10 mouse cellular contexts compared by ENCODE assay signal in the genomic region with DNA sequence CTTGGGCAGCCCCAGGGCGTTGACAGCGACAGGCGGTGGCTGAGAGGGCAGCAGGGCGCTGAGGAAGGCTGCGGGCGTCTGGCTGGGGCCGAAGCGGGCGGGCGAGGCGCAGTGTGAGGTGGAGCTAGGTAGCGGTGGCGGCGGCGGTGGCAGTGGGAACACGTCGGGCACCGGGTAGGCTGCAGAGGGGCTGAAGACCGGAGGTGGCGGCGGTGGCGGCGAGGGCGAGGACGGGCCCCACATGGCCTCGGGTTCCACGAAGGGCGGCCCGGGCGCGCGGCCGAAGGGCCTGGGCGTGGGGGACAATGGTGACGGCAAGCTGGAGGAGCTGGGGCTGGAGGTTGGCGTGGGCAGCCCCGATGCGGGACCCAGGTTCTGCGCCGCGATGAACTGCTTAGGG.
DNase-seq lines count a peak whose midpoint lies in the region; ATAC-seq and TF ChIP-seq lines count a peak whose summit lies in the region.
"Had no signal": no experiment of that assay in that cellular context is flagged by ENCODE, and none has a peak within 500 bp of the region (broad histone marks: within the 10 kb centered on the region; RNA-seq: fewer than 3 reads in every experiment).

No protein-coding gene starts in this region.

- no peak for TF ChIP-seq POLR2A in testis, adult 2 months (IDR thresholded peaks at IDR 0.05; ENCODE audit: control insufficient read depth, low read depth, low read length)

- TF ChIP-seq CTCF in heart, postnatal 0 days (IDR thresholded peaks at IDR 0.05; ENCODE audit: low read depth) = no peak
- TF ChIP-seq CTCF in testis, adult 2 months (IDR thresholded peaks at IDR 0.05; ENCODE audit: control insufficient read depth, insufficient read depth, insufficient replicate concordance, low read depth, low read length) = no peak

- H3K4me1 ChIP-seq in heart, postnatal 0 days (ENCODE audit: control insufficient read depth, insufficient read depth) = no peaks in the 10 kb centered on the region
- peaks cover 9% of the 10 kb centered on the region for H3K4me1 ChIP-seq in testis, adult 2 months (ENCODE audit: control insufficient read depth, insufficient read depth, low read length)
- H3K4me1 ChIP-seq in hindbrain, embryonic 14.5 days (replicated peaks; ENCODE audit: control insufficient read depth, insufficient read depth, low read length) = no peaks in the 10 kb centered on the region

- TF ChIP-seq EP300 in heart, postnatal 0 days (IDR thresholded peaks at IDR 0.05; ENCODE audit: low read depth) = no peak

- H3K9ac ChIP-seq in heart, postnatal 0 days (replicated peaks; ENCODE audit: low read depth, low read length) = no peak overlapping the region
- H3K9ac ChIP-seq in hindbrain, embryonic 14.5 days = no peak overlapping the region
- H3K9ac ChIP-seq: heart, embryonic 12.5 days had no signal

- no peak overlapping the region for H3K4me2 ChIP-seq in heart, postnatal 0 days (ENCODE audit: low read depth, low read length)
- H3K4me2 ChIP-seq in hindbrain, embryonic 14.5 days (replicated peaks) = peak overlapping the region; percentile 33
- H3K4me2 ChIP-seq: heart, embryonic 12.5 days had no signal

- H3K27ac ChIP-seq in heart, postnatal 0 days (ENCODE audit: low read depth) = no peak overlapping the region
- H3K27ac ChIP-seq in testis, adult 2 months (ENCODE audit: control insufficient read depth, insufficient read depth, low read depth, low read length) = no peak overlapping the region
- H3K27ac ChIP-seq in hindbrain, embryonic 14.5 days = no peak overlapping the region

- WGBS in heart, postnatal 0 days = 66% methylated on average over 39 of the region's 41 CpGs
- WGBS in hindbrain, embryonic 14.5 days = 56% methylated on average over 41 of the region's 41 CpGs

- no peak overlapping the region for H3K4me3 ChIP-seq in heart, postnatal 0 days (ENCODE audit: low read depth, low read length)
- H3K4me3 ChIP-seq in testis, adult 2 months (ENCODE audit: control insufficient read depth, low read depth, low read length) = peak overlapping the region; percentile 84
- H3K4me3 ChIP-seq in hindbrain, embryonic 14.5 days (replicated peaks; ENCODE audit: low read length) = peak overlapping the region; percentile 15
- H3K4me3 ChIP-seq: heart, embryonic 12.5 days had no signal

- peaks cover 10% of the 10 kb centered on the region; the same call in 1 of the 2 replicates for H3K9me3 ChIP-seq in heart, postnatal 0 days (replicated peaks; ENCODE audit: control insufficient read depth, low read length)
- peaks cover 16% of the 10 kb centered on the region for H3K9me3 ChIP-seq in hindbrain, embryonic 14.5 days (ENCODE audit: control insufficient read depth, low read length)

- DNase-seq in heart, postnatal 0 days (ENCODE audit: low spot score) = no peak
- no peak for DNase-seq in heart, postnatal 25 days (ENCODE audit: low spot score)
- DNase-seq in testis, postnatal 10 days (ENCODE audit: low spot score) = no peak
- DNase-seq in hindbrain, embryonic 14.5 days (ENCODE audit: low spot score) = no peak
- DNase-seq in frontal cortex, adult 2 months (ENCODE audit: extremely low spot score in 1 of 2, low spot score in 1 of 2) = no peak
- DNase-seq in layer of hippocampus, adult 9-10 months (ENCODE audit: low spot score) = no peak
- DNase-seq: kidney, postnatal 36 days; lung, postnatal 10 days had no signal

- peaks cover 50% of the 10 kb centered on the region for H3K36me3 ChIP-seq in heart, postnatal 0 days (replicated peaks; ENCODE audit: control insufficient read depth, insufficient read depth, low read length)
- no peaks in the 10 kb centered on the region for H3K36me3 ChIP-seq in testis, adult 2 months (ENCODE audit: control insufficient read depth, insufficient read depth, low read length)
- H3K36me3 ChIP-seq in hindbrain, embryonic 14.5 days (replicated peaks; ENCODE audit: control insufficient read depth, insufficient read depth) = 0 out of 2 replicates have a peak, but pooled peaks cover 8% of the 10 kb centered on the region

- intact Hi-C loops in heart, postnatal 25 days (cut with DNase I) = no loop called here

- H3K27me3 ChIP-seq in heart, postnatal 0 days (ENCODE audit: control insufficient read depth, insufficient read depth, low read length) = no peaks in the 10 kb centered on the region
- no peaks in the 10 kb centered on the region for H3K27me3 ChIP-seq in testis, adult 2 months (ENCODE audit: control insufficient read depth, insufficient read depth, low read length)
- H3K27me3 ChIP-seq in hindbrain, embryonic 14.5 days (ENCODE audit: control insufficient read depth, insufficient read depth, low read length) = no peaks in the 10 kb centered on the region
- H3K27me3 ChIP-seq: heart, embryonic 12.5 days had no signal

- ATAC-seq in heart, postnatal 0 days (ENCODE audit: insufficient read depth, low read depth) = peak; percentile 42
- ATAC-seq in hindbrain, embryonic 14.5 days (ENCODE audit: low FRiP score) = no peak
